Mouse (Mus musculus): ENCODE measurements around the gene Alcam.

Gene Alcam

GRCm38 (mm10) chr16:52368521-52368920 is 85.4 kb downstream of the Alcam start:
- DNase-seq (ENCODE audit: low spot score): no peak

GRCm38 (mm10) chr16:52366915-52367314 is 87.0 kb downstream of the Alcam start:
- DNase-seq (ENCODE audit: low spot score): no peak

- DNase-seq (ENCODE audit: low spot score): no peak
Measured at GRCm38 (mm10) chr16:52363944-52364511, 89.8 kb downstream of the Alcam start.

- DNase-seq (ENCODE audit: low spot score): no peak
Measured at GRCm38 (mm10) chr16:52343467-52344033, 110.3 kb downstream of the Alcam start.

- DNase-seq (ENCODE audit: low spot score): no peak
Measured at GRCm38 (mm10) chr16:52342694-52343466, 111.0 kb downstream of the Alcam start.

- DNase-seq (ENCODE audit: low spot score): no peak
Measured at GRCm38 (mm10) chr16:52334084-52334483, 119.8 kb downstream of the Alcam start.

- DNase-seq (ENCODE audit: low spot score): no peak
Measured at GRCm38 (mm10) chr16:52333631-52334030, 120.2 kb downstream of the Alcam start.

GRCm38 (mm10) chr16:52331341-52331830 is 122.5 kb downstream of the Alcam start:
- no peak for DNase-seq (ENCODE audit: low spot score)

- DNase-seq (ENCODE audit: low spot score): no peak
Measured at GRCm38 (mm10) chr16:52329420-52329819, 124.5 kb downstream of the Alcam start.

- DNase-seq (ENCODE audit: low spot score): no peak
Measured at GRCm38 (mm10) chr16:52319229-52319628, 134.6 kb downstream of the Alcam start.

GRCm38 (mm10) chr16:52311073-52311472 is 142.8 kb downstream of the Alcam start:
- peak; percentile 81 for DNase-seq (ENCODE audit: low spot score)

GRCm38 (mm10) chr16:52307016-52307415 is 146.9 kb downstream of the Alcam start:
- no peak for DNase-seq (ENCODE audit: low spot score)

- no peak for DNase-seq (ENCODE audit: low spot score)
Measured at GRCm38 (mm10) chr16:52303532-52303902, 150.4 kb downstream of the Alcam start.

GRCm38 (mm10) chr16:52302790-52303531 is 150.9 kb downstream of the Alcam start:
- DNase-seq (ENCODE audit: low spot score): no peak

- DNase-seq (ENCODE audit: low spot score): no peak
Measured at GRCm38 (mm10) chr16:52301730-52302129, 152.1 kb downstream of the Alcam start.

GRCm38 (mm10) chr16:52296376-52296775 is 157.5 kb downstream of the Alcam start:
- no peak for DNase-seq (ENCODE audit: low spot score)

GRCm38 (mm10) chr16:52295535-52295934 is 158.3 kb downstream of the Alcam start:
- DNase-seq (ENCODE audit: low spot score): no peak

GRCm38 (mm10) chr16:52292440-52293048 is 161.3 kb downstream of the Alcam start:
- DNase-seq (ENCODE audit: low spot score): no peak

GRCm38 (mm10) chr16:52280186-52280585 is 173.7 kb downstream of the Alcam start:
- no peak for DNase-seq (ENCODE audit: low spot score)

GRCm38 (mm10) chr16:52265066-52265465 is 188.8 kb downstream of the Alcam start:
- no peak for DNase-seq (ENCODE audit: low spot score)

GRCm38 (mm10) chr16:52263751-52264150 is 190.1 kb downstream of the Alcam start:
- DNase-seq (ENCODE audit: low spot score): no peak

- DNase-seq (ENCODE audit: low spot score): peak; percentile 14
Measured at GRCm38 (mm10) chr16:52262582-52262981, 191.3 kb downstream of the Alcam start.
